Mouse (Mus musculus) cerebellum, adult 9-10 months (tissue): ENCODE results near the gene Sh3rf3.

Experiments
- DNase-seq: peaks from one replicate; pipeline ENCODE4 v3.0.0; 2022

Gene Sh3rf3

GRCm38 (mm10) chr10:58855199-58855751, 42.1 kb downstream of the Sh3rf3 start:
- DNase-seq = no peak

GRCm38 (mm10) chr10:58855814-58856213, 42.7 kb downstream of the Sh3rf3 start:
- DNase-seq = no peak

- no peak for DNase-seq
Observed at GRCm38 (mm10) chr10:58856742-58857141, 43.6 kb downstream of the Sh3rf3 start.

GRCm38 (mm10) chr10:58864735-58865134, 51.6 kb downstream of the Sh3rf3 start:
- no peak for DNase-seq

- DNase-seq = no peak
Observed at GRCm38 (mm10) chr10:58867536-58867935, 54.4 kb downstream of the Sh3rf3 start.

GRCm38 (mm10) chr10:58869836-58870235, 56.7 kb downstream of the Sh3rf3 start:
- no peak for DNase-seq

- DNase-seq = no peak
Observed at GRCm38 (mm10) chr10:58871149-58871820, 58.1 kb downstream of the Sh3rf3 start.

- DNase-seq = no peak
Observed at GRCm38 (mm10) chr10:58871821-58872577, 58.8 kb downstream of the Sh3rf3 start.

- no peak for DNase-seq
Observed at GRCm38 (mm10) chr10:58877835-58878234, 64.7 kb downstream of the Sh3rf3 start.

- no peak for DNase-seq
Observed at GRCm38 (mm10) chr10:58878636-58879035, 65.5 kb downstream of the Sh3rf3 start.

- no peak for DNase-seq
Observed at GRCm38 (mm10) chr10:58882741-58883140, 69.6 kb downstream of the Sh3rf3 start.

GRCm38 (mm10) chr10:58885351-58885750, 72.2 kb downstream of the Sh3rf3 start:
- DNase-seq = peak; percentile 2

GRCm38 (mm10) chr10:58885816-58886215, 72.7 kb downstream of the Sh3rf3 start:
- DNase-seq = no peak

- no peak for DNase-seq
Observed at GRCm38 (mm10) chr10:58890671-58891439, 77.7 kb downstream of the Sh3rf3 start.

- no peak for DNase-seq
Observed at GRCm38 (mm10) chr10:58895431-58895830, 82.3 kb downstream of the Sh3rf3 start.

GRCm38 (mm10) chr10:58897009-58897543, 83.9 kb downstream of the Sh3rf3 start:
- no peak for DNase-seq

- DNase-seq = no peak
Observed at GRCm38 (mm10) chr10:58905253-58905652, 92.1 kb downstream of the Sh3rf3 start.

- no peak for DNase-seq
Observed at GRCm38 (mm10) chr10:58907001-58907443, 93.9 kb downstream of the Sh3rf3 start.

- no peak for DNase-seq
Observed at GRCm38 (mm10) chr10:58908451-58908850, 95.3 kb downstream of the Sh3rf3 start.

- no peak for DNase-seq
Observed at GRCm38 (mm10) chr10:58915301-58916245, 102.4 kb downstream of the Sh3rf3 start.

GRCm38 (mm10) chr10:58921643-58922188, 108.6 kb downstream of the Sh3rf3 start:
- DNase-seq = no peak
